Mouse (Mus musculus) spleen, adult 18-20 months (tissue): Measurements from ENCODE around the gene Blzf1.

Source experiments
- DNase-seq, 2 experiments: peaks; one replicate each; pipeline ENCODE4 v3.0.0; 2022; ENCODE audit warnings: mixed read lengths in 2 of 2

Gene Blzf1

GRCm38 (mm10) chr1:164307124-164307751 is at the start of gene Blzf1:
Gene Blzf1 (minus strand): TSS chr1:164307489.
- DNase-seq: peak; percentile 93

- no peak for DNase-seq
These were observed 46.2 kb upstream of the Blzf1 start for GRCm38 (mm10) chr1:164353443-164353842.

GRCm38 (mm10) chr1:164342161-164342560 is 34.9 kb upstream of the Blzf1 start:
- peak in 1 of 2 experiments; percentile 32 for DNase-seq

- DNase-seq: no peak
These were observed 28.6 kb upstream of the Blzf1 start for GRCm38 (mm10) chr1:164335846-164336245.

- no peak for DNase-seq
These were observed 28.1 kb upstream of the Blzf1 start for GRCm38 (mm10) chr1:164335435-164335834.

- DNase-seq: no peak
These were observed 25.3 kb upstream of the Blzf1 start for GRCm38 (mm10) chr1:164332559-164332958.

- no peak for DNase-seq
These were observed 20.5 kb upstream of the Blzf1 start for GRCm38 (mm10) chr1:164327764-164328163.

GRCm38 (mm10) chr1:164326600-164327155 is 19.4 kb upstream of the Blzf1 start:
- DNase-seq: no peak

GRCm38 (mm10) chr1:164324878-164325277 is 17.6 kb upstream of the Blzf1 start:
- DNase-seq: no peak

- no peak for DNase-seq
These were observed 16.9 kb upstream of the Blzf1 start for GRCm38 (mm10) chr1:164324221-164324620.

GRCm38 (mm10) chr1:164322987-164323650 is 15.8 kb upstream of the Blzf1 start:
- DNase-seq: no peak

- DNase-seq: no peak
These were observed 14.1 kb upstream of the Blzf1 start for GRCm38 (mm10) chr1:164321408-164321807.

GRCm38 (mm10) chr1:164320731-164321130 is 13.4 kb upstream of the Blzf1 start:
- DNase-seq: no peak

GRCm38 (mm10) chr1:164319542-164320140 is 12.4 kb upstream of the Blzf1 start:
- no peak for DNase-seq

- DNase-seq: no peak
These were observed 11.2 kb upstream of the Blzf1 start for GRCm38 (mm10) chr1:164318474-164318873.

GRCm38 (mm10) chr1:164317261-164317660 is 10.0 kb upstream of the Blzf1 start:
- DNase-seq: no peak

GRCm38 (mm10) chr1:164316697-164317096 is 9.4 kb upstream of the Blzf1 start:
- peak; percentile 18 to 70 for DNase-seq

- DNase-seq: peak in 1 of 2 experiments; percentile 41
These were observed 8.0 kb upstream of the Blzf1 start for GRCm38 (mm10) chr1:164315266-164315665.

- DNase-seq: no peak
These were observed 6.8 kb upstream of the Blzf1 start for GRCm38 (mm10) chr1:164314085-164314484.

GRCm38 (mm10) chr1:164307922-164308321 is 633 bp upstream of the Blzf1 start:
- DNase-seq: no peak

GRCm38 (mm10) chr1:164303821-164304220 is 3.5 kb downstream of the Blzf1 start, which contains the start of gene Nme7:
Gene Nme7 (plus strand): TSS chr1:164304121.
- no peak for DNase-seq

GRCm38 (mm10) chr1:164301949-164302348 is 5.3 kb downstream of the Blzf1 start:
- DNase-seq: no peak

- DNase-seq: no peak
These were observed 10.8 kb downstream of the Blzf1 start for GRCm38 (mm10) chr1:164296473-164296872.

- no peak for DNase-seq
These were observed 13.2 kb downstream of the Blzf1 start for GRCm38 (mm10) chr1:164294071-164294470.
